Mouse (Mus musculus) neural tube, embryonic 12.5 days (tissue): ENCODE data around the gene Vmn1r208. TPM values are rescaled to one million over a fixed set of nuclear protein-coding genes. Genes with fewer than 3 reads are reported as not detected.
"Not testable (repeated sequence)": the region's sequence is repeated elsewhere in the genome, so short reads cannot be mapped to it uniquely, and the experiment has no call there.

ENCODE experiments used
- ATAC-seq: fragments of 200-750 bp; cut with Nextera tagmentation; 2 replicates; pipeline ENCODE4 v1.8.0; 2017; ENCODE audit warnings: low read depth, mild to moderate bottlenecking, moderate TSS enrichment, moderate library complexity; ENCODE audit not compliant: low FRiP score
- H3K27ac ChIP-seq: fragments of 300-500 bp; sonication (generic); 2 replicates; pipeline ENCODE4 v1.5.1; 2016
- H3K27me3 ChIP-seq: fragments of 300-500 bp; sonication (generic); replicated peaks from 2 replicates; pipeline ENCODE4 v1.6.1; 2016; ENCODE audit warnings: mild to moderate bottlenecking
- H3K36me3 ChIP-seq: fragments of 300-500 bp; sonication (generic); 2 replicates; pipeline ENCODE4 v1.6.1; 2016; ENCODE audit warnings: mild to moderate bottlenecking
- H3K4me1 ChIP-seq: fragments of 300-500 bp; sonication (generic); 2 replicates; pipeline ENCODE4 v1.6.1; 2016
- H3K4me2 ChIP-seq: fragments of 300-500 bp; sonication (generic); replicated peaks from 2 replicates; pipeline ENCODE4 v1.6.1; 2016; ENCODE audit warnings: mild to moderate bottlenecking
- H3K4me3 ChIP-seq: fragments of 300-500 bp; sonication (generic); 2 replicates; pipeline ENCODE4 v1.5.1; 2016
- H3K9ac ChIP-seq: fragments of 300-500 bp; sonication (generic); 2 replicates; pipeline ENCODE4 v1.6.1; 2016; ENCODE audit warnings: mild to moderate bottlenecking
- H3K9me3 ChIP-seq: fragments of 300-500 bp; sonication (generic); 2 replicates; pipeline ENCODE4 v1.6.1; 2016; ENCODE audit warnings: mild to moderate bottlenecking
- WGBS: fragments of 180-500 bp; shearing (Covaris S2); methylation state at CpG from one replicate; pipeline ENCODE4 v1.1.7; 2016; 5-methylcytosine and 5-hydroxymethylcytosine counted together
- polyA plus RNA-seq: library from polyadenylated mRNA; unstranded; fragments of >200 nt; fragmentation: Nextera tagmentation; extraction: Ambion mirVana; gene quantifications from 2 replicates; pipeline ENCODE4 v1.2.1, GENCODE M21; 2016

Gene Vmn1r208
- polyA plus RNA-seq: not detected in 2 replicates

DNA sequence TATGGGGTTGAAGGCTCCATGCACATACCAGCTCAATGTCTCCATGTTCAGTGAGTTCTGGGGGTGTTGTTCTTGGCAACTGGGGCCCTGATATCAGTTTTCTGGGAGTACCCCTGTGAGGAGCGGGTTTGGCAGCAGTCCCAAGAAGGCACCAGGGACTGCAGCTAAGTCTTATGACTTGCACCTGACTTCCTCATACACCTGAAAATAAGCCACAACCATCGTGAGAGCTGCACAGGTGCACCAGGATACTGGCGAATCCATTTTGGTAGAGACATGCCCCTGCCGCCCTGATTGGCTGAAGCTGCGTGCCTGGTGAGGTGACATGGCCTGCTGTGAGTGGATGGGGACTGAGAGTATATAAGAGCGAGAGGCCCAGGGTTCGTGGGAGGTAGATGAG lies at the start of gene Vmn1r208:
TSS of gene Vmn1r208 (minus strand) at position 101 of the 400 bp plus-strand sequence.
- not testable (repeated sequence) for H3K4me3 ChIP-seq, H3K9me3 ChIP-seq, H3K4me2 ChIP-seq, H3K4me1 ChIP-seq, ATAC-seq, H3K27me3 ChIP-seq, H3K36me3 ChIP-seq, H3K27ac ChIP-seq, H3K9ac ChIP-seq
- no CpG with 5 or more reads among the region's 7 CpGs for WGBS

DNA sequence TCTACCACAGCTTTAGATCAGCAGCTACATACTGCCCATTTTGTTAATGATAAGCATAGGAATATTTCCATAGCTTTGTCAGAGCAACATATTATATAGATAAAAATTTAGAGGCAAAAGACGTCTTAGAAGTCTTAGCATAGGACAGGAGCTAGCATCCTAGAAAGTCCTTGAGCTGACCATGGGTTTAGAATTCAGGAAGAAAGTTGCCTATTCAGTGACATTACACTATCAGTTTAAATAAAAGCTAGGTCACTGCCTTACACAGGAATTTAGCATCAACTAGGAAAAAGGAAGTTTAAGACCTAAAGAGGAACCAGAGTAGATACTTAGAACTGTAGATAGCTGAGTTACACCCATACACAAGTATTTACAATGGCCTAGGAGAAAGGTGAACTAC lies 44.4 kb upstream of the Vmn1r208 start:
- 84% methylated on average over 1 of the region's 1 CpGs for WGBS
- H3K4me3 ChIP-seq, H3K9me3 ChIP-seq, H3K27ac ChIP-seq, H3K9ac ChIP-seq, ATAC-seq, H3K4me1 ChIP-seq, H3K27me3 ChIP-seq, H3K4me2 ChIP-seq, H3K36me3 ChIP-seq: not testable (repeated sequence)

DNA sequence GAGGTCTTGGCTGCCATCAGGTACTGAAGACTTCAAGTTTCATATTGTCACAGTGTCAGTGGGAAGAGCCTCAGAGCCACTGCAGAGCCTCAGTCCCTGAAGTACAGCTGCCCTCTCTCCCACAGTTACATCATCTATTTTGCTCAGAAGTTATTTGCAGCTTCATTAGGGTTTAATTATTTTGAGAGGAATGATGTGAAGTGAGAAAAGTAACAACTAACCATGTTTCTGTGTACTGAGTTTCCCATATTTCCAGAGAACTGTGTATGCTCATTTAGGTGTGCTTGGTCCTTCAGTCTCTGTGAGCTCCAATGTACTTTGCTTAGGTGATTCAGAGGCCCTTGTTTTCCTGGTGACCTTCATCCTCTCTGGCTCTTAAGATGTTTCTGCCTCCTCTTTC lies 32.4 kb upstream of the Vmn1r208 start, which contains the start of gene Vmn1r209:
TSS of gene Vmn1r209 (minus strand) at position 101 of the 400 bp plus-strand sequence.
- not testable (repeated sequence) for H3K9me3 ChIP-seq, ATAC-seq, H3K27me3 ChIP-seq, H3K4me1 ChIP-seq, H3K4me3 ChIP-seq, H3K27ac ChIP-seq, H3K9ac ChIP-seq, H3K36me3 ChIP-seq, H3K4me2 ChIP-seq

DNA sequence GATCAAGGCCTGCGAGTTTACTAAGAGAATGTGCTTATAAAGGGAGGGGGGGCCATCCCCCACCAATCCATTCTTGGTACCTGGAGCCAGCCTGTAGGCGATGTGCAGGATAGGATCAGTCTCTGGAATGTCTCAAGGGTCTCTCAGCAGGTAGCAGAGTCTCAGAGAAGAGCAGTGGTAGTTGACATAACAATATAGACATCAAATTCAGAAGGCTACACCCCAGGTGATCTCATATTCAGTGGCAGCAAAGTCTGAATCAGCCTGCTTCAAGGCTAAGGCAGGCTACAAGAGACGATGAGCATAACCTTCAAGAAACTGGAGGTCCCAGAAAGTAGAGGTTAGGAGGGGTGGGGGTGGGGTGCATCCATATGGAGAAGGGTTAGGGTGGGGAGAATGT lies 10.9 kb upstream of the Vmn1r208 start:
- not testable (repeated sequence) for H3K9me3 ChIP-seq, H3K27ac ChIP-seq, H3K4me2 ChIP-seq, H3K36me3 ChIP-seq, ATAC-seq, H3K4me1 ChIP-seq, H3K27me3 ChIP-seq, H3K9ac ChIP-seq, H3K4me3 ChIP-seq
- 77% methylated on average over 3 of the region's 3 CpGs for WGBS

DNA sequence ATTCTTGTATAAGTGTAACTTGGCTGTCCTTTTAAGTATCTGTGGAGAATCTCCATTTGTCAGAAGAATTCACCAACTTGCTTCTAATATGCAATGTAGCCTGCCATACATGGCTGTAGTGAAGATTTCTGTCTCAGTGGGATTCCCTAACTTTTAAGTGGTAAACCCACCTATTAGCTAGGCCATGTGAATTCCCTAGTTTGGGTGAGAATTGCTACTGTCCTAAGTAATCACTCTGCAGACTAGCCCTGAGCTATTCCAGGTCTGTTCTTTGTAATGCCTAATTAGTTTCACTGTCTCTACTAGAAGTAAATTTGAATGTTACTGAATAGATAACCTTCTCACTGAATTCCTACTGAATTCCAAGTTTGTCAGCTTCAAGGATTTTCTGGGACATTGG lies 7.0 kb upstream of the Vmn1r208 start:
- not testable (repeated sequence) for H3K27me3 ChIP-seq, H3K4me1 ChIP-seq, H3K4me3 ChIP-seq, H3K9me3 ChIP-seq, H3K4me2 ChIP-seq, H3K9ac ChIP-seq, H3K36me3 ChIP-seq, ATAC-seq, H3K27ac ChIP-seq

DNA sequence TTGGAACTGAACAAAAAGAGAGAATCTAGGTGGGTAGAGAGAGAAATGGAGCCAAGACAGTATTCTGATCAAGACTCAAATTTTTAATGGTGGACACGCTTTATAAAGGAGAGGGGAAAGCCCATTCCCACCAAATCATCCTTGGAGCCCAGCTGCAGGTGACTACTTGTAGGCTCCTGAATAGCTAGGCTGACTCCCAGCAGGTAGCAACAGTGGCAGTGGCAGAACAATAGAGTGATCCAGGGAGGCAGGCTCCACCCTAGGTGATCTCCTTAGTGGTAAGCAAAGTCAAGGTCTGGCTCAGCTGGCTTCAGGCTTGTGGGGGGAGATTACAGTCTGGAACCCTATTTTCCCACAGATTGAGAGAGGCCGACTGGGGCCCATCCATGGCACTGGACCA lies 5.6 kb downstream of the Vmn1r208 start:
- not testable (repeated sequence) for ATAC-seq, H3K4me1 ChIP-seq
- WGBS: 93% methylated on average over 2 of the region's 2 CpGs

DNA sequence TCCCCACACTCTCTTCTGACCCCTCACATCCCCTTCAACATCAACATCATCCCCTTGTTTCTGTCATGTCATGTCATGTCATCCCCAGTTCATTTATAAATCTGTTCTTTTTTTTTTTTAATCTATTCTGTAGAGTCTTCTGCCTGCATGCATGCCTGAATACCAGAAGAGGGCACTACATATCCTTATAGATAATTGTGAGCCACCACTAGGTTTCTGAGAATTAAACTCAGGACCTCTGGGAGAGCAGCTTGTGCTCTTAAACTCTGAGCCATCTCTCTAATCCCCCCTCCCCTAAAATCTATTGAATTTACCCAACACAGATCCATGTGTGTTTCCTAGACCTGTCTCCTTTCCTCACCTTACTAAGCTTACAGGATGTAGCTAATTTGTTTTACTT lies 29.7 kb downstream of the Vmn1r208 start:
- no peak overlapping the region for H3K4me3 ChIP-seq
- H3K9me3 ChIP-seq: no peaks in the 10 kb centered on the region
- H3K9ac ChIP-seq: no peak overlapping the region
- H3K27me3 ChIP-seq: no peaks in the 10 kb centered on the region
- H3K4me1 ChIP-seq: no peaks in the 10 kb centered on the region
- H3K4me2 ChIP-seq: no peak overlapping the region
- no peaks in the 10 kb centered on the region for H3K36me3 ChIP-seq
- no peak for ATAC-seq
- H3K27ac ChIP-seq: no peak overlapping the region

More for the DNA sequence above, 5.6 kb downstream of the Vmn1r208 start:
- H3K4me3 ChIP-seq, H3K27me3 ChIP-seq, H3K9me3 ChIP-seq, H3K36me3 ChIP-seq, H3K4me2 ChIP-seq, H3K27ac ChIP-seq, H3K9ac ChIP-seq: not testable (repeated sequence)

DNA sequence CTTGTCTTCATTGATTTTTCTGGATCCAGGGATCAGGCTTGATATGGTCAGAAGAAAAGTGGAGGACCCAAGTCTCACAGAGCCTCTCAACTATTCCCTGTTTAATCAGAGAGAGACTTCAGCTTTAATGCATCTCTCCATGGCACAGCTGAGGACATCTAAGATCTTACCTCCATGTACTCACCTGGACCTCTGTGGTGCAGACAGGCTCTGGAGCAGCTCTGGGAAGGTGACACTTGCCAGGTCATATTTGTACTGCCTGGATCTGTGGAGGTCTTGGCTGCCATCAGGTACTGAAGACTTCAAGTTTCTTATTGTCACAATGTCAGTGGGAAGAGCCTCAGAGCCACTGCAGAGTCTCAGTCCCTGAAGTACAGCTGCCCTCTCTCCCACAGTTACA lies 47.7 kb downstream of the Vmn1r208 start, which contains the start of gene Vmn1r207-ps:
TSS of gene Vmn1r207-ps (minus strand) at position 101 of the 400 bp plus-strand sequence.
- not testable (repeated sequence) for H3K4me3 ChIP-seq, H3K4me2 ChIP-seq, H3K27me3 ChIP-seq, H3K4me1 ChIP-seq, H3K36me3 ChIP-seq, H3K27ac ChIP-seq, H3K9ac ChIP-seq, ATAC-seq, H3K9me3 ChIP-seq

Other genes with a start within 250 kb of the Vmn1r208 start
- not detected in 2 replicates for gene Vmn1r204, start 224.2 kb downstream of the Vmn1r208 start, polyA plus RNA-seq
- not detected in 2 replicates for gene Vmn1r205, start 184.4 kb downstream of the Vmn1r208 start, polyA plus RNA-seq
- not detected in 2 replicates for gene Vmn1r206, start 153.1 kb downstream of the Vmn1r208 start, polyA plus RNA-seq
- gene Vmn1r207-ps, start 47.8 kb downstream of the Vmn1r208 start, polyA plus RNA-seq: not detected in 2 replicates
- not detected in 2 replicates for gene Vmn1r209, start 32.3 kb upstream of the Vmn1r208 start, polyA plus RNA-seq
- not detected in 2 replicates for gene Vmn1r210, start 53.9 kb upstream of the Vmn1r208 start, polyA plus RNA-seq
- not detected in 2 replicates for gene Vmn1r211, start 80.2 kb upstream of the Vmn1r208 start, polyA plus RNA-seq
- not detected in 2 replicates for gene Vmn1r212, start 106.8 kb upstream of the Vmn1r208 start, polyA plus RNA-seq
- not detected in 2 replicates for gene Vmn1r213, start 230.3 kb upstream of the Vmn1r208 start, polyA plus RNA-seq